Mouse (Mus musculus): ENCODE measurements at regions not wholly inside any gene's neighbourhood (a gene's known extent, or its start where the extent isn't known, plus 50 kb on each side); places are given as distances from the start of the nearest gene placed in this dataset.

- TF ChIP-seq CTCF (IDR thresholded peaks at IDR 0.05; ENCODE audit: control insufficient read depth, insufficient read depth, insufficient read length) (no peak), MAX (IDR thresholded peaks at IDR 0.05) (no peak), MYOG (IDR thresholded peaks at IDR 0.05; ENCODE audit: control insufficient read depth, extremely low read depth, insufficient read length) (no peak), CEBPB (IDR thresholded peaks at IDR 0.05; ENCODE audit: low read depth) (no peak), USF1 (IDR thresholded peaks at IDR 0.05; ENCODE audit: low read depth) (no peak), FOSL1 (IDR thresholded peaks at IDR 0.05; ENCODE audit: insufficient read depth, low read length, poor library complexity, severe bottlenecking) (no peak), MYOD1 (IDR thresholded peaks at IDR 0.05; ENCODE audit: control insufficient read depth, insufficient read length, low read depth) (no peak)
Measured at GRCm38 (mm10) chr19:35263101-35263500, 340.9 kb downstream of the Kif20b start.

Measured in C2C12 (cell line).